Mouse (Mus musculus): ENCODE measurements around the gene Phospho1. TPM values are rescaled to one million over a fixed set of nuclear protein-coding genes. Genes with fewer than 3 reads are reported as not detected.

Phospho1 gene
- polyA plus RNA-seq, 1 experiment from 2014 or later, result 2.2 TPM

DNA sequence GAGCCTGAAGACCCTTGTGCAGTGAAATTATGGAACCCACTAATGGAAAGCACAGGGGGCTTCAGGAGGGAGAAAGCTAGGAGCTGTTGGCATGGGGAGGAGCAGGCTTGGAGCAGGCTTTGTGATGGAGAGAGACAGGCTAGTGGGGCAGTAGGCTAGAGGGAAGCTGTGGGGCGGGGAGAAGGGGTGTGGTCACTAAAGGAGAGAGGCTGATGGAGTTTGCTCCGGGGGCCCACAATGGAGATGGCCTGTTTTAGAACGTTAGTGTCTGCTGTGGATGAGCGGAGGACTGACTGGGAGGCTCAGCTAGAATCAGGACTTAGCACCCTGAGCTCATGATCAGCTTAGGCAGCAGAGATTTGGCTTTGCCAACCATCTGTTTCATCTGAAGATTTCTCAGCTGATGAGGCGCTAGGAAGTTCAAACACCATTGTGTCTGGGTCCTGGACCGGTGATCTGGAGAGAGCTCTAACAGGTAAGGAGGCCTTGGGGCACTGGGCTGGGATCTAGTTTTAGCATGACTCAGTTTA lies 19.2 kb downstream of the Phospho1 start:
- ATAC-seq (ENCODE audit: extremely low read depth, insufficient number of reproducible peaks, low FRiP score, low TSS enrichment), result no peak
- peak overlapping the region; percentile 48 for H3K9ac ChIP-seq
- peak overlapping the region; percentile 85 for H3K27ac ChIP-seq (replicated peaks)
- peaks cover 29% of the 10 kb centered on the region; the same call in 1 of the 2 replicates for H3K27me3 ChIP-seq (replicated peaks)
- H3K36me3 ChIP-seq, result no peaks in the 10 kb centered on the region
- peak overlapping the region; percentile 64 for H3K4me2 ChIP-seq
- H3K4me3 ChIP-seq, result peak overlapping the region; percentile 37
- H3K9me3 ChIP-seq, result no peaks in the 10 kb centered on the region
- peaks cover 16% of the 10 kb centered on the region for H3K4me1 ChIP-seq
- 41% methylated on average over 6 of the region's 6 CpGs for WGBS

DNA sequence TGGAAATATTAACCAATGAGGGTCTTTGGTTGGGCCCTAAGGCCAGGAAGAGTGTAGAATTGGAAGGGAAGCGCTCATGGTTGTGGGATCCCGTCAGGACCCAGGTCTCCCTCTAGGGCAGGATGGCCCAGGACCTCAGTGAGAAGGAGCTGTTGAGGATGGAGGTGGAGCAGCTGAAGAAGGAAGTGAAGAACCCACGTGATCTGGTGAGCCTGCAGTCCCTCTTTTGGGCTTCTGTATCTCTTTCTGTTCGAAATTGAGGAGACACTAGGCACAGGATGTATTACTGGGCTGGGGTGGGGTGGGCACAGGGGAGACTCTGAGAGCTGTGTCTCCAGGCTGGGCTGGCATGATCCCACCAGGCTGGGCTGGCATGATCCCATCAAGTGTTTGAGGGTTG lies 20.6 kb downstream of the Phospho1 start:
- H3K4me3 ChIP-seq, result peak overlapping the region; percentile 37; the same call in 1 of the 2 replicates
- 57% methylated on average over 4 of the region's 4 CpGs for WGBS
- ATAC-seq (ENCODE audit: extremely low read depth, insufficient number of reproducible peaks, low FRiP score, low TSS enrichment), result no peak
- H3K4me2 ChIP-seq, result peak overlapping the region; percentile 64
- H3K27ac ChIP-seq (replicated peaks), result no peak overlapping the region
- peaks cover 16% of the 10 kb centered on the region for H3K4me1 ChIP-seq
- no peaks in the 10 kb centered on the region for H3K9me3 ChIP-seq
- peaks cover 29% of the 10 kb centered on the region; the same call in 1 of the 2 replicates for H3K27me3 ChIP-seq (replicated peaks)
- no peak overlapping the region for H3K9ac ChIP-seq
- no peaks in the 10 kb centered on the region for H3K36me3 ChIP-seq

DNA sequence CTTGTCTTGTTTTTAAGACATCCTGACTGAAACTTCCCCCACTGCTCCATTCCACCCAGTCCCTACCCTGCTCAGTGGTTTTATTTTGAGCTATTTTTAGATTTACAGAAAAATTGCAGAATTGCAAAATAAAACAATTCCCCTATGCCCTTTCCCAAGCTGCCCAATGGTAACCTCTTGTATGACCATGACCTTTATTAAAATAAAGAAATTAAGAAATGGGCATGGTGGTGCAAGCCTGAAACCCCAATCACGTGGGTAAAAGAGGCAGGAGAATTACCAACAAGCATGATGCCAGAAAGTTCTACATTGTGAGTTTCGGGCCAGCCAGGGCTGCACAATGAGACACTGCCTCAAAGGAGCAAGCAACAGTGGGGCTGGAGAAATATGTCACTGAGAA lies 26.6 kb downstream of the Phospho1 start:
- H3K4me1 ChIP-seq, result no peaks in the 10 kb centered on the region
- no peak overlapping the region for H3K4me2 ChIP-seq
- 65% methylated on average over 2 of the region's 2 CpGs for WGBS
- H3K9ac ChIP-seq, result no peak overlapping the region
- no peak overlapping the region for H3K27ac ChIP-seq (replicated peaks)
- no peaks in the 10 kb centered on the region for H3K9me3 ChIP-seq
- no peaks in the 10 kb centered on the region for H3K36me3 ChIP-seq
- no peak for ATAC-seq (ENCODE audit: extremely low read depth, insufficient number of reproducible peaks, low FRiP score, low TSS enrichment)
- H3K27me3 ChIP-seq (replicated peaks), result peaks cover 2% of the 10 kb centered on the region; the same call in 1 of the 2 replicates
- H3K4me3 ChIP-seq, result no peak overlapping the region

DNA sequence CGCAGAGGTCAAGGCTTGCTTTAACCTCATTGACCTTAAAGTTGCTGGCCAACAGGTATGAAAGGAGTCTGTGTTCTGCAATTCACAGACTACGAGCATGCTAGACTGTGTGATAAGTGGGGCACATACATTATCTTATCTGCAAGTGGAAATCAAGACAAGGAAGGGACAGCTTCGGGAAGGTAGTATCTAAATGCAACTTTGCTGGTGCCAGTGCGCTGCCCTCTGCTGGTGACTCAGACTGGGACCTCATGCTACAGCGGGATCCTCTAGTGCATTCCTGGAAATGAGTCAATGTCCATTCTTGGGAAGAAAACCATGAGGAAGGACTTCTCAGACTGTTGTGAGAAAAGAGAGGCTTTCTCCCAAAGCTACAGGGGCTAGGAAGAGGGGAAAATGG lies 29.4 kb downstream of the Phospho1 start:
- no peak overlapping the region for H3K27ac ChIP-seq (replicated peaks)
- no peak overlapping the region for H3K4me2 ChIP-seq
- H3K27me3 ChIP-seq (replicated peaks), result peaks cover 2% of the 10 kb centered on the region; the same call in 1 of the 2 replicates
- H3K9me3 ChIP-seq, result no peaks in the 10 kb centered on the region
- H3K4me3 ChIP-seq, result no peak overlapping the region
- H3K4me1 ChIP-seq, result peaks cover 7% of the 10 kb centered on the region; the same call in 1 of the 2 replicates
- ATAC-seq (ENCODE audit: extremely low read depth, insufficient number of reproducible peaks, low FRiP score, low TSS enrichment), result no peak
- no peak overlapping the region for H3K9ac ChIP-seq
- H3K36me3 ChIP-seq, result no peaks in the 10 kb centered on the region
- WGBS, result 38% methylated on average over 5 of the region's 5 CpGs

DNA sequence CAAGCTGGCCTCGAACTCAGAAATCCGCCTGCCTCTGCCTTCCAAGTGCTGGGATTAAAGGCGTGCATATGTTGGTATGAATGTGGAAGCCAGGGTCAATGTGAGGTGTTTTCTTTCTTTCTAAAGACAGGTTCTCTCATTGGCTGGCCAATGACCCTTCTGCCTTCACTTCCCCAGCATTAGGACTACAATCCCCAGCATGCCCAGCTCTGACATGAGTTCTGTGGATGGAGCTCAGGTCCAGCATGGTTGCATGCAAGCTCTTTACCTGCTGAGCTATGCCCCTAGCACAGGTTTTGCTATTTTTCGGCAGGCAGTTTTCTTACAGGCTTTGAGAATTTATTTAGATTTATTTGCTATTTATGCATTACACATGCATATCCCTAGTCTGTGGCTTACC lies 33.0 kb downstream of the Phospho1 start:
- H3K9ac ChIP-seq, result peak overlapping the region; percentile 87; the same call in 1 of the 2 replicates
- H3K4me1 ChIP-seq, result peaks cover 15% of the 10 kb centered on the region
- H3K4me3 ChIP-seq, result no peak overlapping the region
- H3K36me3 ChIP-seq, result no peaks in the 10 kb centered on the region
- no peak overlapping the region for H3K27ac ChIP-seq (replicated peaks)
- no peaks in the 10 kb centered on the region for H3K27me3 ChIP-seq (replicated peaks)
- ATAC-seq (ENCODE audit: extremely low read depth, insufficient number of reproducible peaks, low FRiP score, low TSS enrichment), result no peak
- 80% methylated on average over 4 of the region's 4 CpGs for WGBS
- no peaks in the 10 kb centered on the region for H3K9me3 ChIP-seq
- peak overlapping the region; percentile 94; the same call in 1 of the 2 replicates for H3K4me2 ChIP-seq

DNA sequence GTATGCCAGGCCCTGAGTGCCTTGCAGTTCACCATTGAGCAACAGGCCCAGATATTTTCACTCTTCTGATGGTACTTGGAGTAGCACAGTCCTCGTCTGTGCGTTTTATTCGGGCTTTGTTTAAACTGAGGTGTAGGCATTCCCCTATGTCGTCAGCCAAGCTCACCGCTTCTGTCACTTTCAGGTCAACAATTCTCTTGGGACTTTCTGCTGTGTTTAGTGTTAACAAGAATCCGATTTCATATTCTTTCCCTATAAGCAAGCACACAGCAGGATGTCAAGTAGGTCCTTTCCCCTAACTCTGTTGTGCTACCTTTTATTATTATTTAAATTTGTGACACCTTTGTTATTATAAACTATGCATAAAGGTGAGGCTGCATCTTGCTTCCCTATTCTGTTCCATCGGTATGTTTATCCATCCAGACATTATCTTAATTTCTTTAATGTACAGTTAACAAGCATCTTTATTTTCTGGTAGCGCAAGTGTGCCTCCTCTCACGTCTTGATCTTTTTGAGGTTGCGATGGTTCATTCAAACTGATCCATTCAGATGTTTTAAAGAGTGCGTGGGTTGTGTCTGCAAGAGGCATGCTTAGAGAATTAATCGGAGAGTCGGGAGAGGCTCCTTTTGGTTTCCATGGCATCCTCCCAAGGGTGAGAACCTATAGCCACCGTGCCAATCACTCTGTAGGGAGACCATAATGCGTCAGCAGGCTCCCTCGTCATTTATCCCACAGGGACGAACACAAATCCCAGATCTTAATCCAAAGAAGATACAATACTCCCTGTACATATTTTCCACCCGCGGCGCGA lies 33.6 kb downstream of the Phospho1 start:
- Histone ChIP-seq H3K9me3 (no peaks in the 10 kb centered on the region), H3K36me3 (no peaks in the 10 kb centered on the region), H3K4me3 (peak overlapping the region; percentile 69), H3K27me3 (replicated peaks) (no peaks in the 10 kb centered on the region), H3K4me2 (peak overlapping the region; percentile 94), H3K27ac (replicated peaks) (peak overlapping the region; percentile 94), H3K4me1 (peaks cover 15% of the 10 kb centered on the region), H3K9ac (peak overlapping the region; percentile 87)
- 22% methylated on average over 21 of the region's 21 CpGs for WGBS
- no peak for ATAC-seq (ENCODE audit: extremely low read depth, insufficient number of reproducible peaks, low FRiP score, low TSS enrichment)

DNA sequence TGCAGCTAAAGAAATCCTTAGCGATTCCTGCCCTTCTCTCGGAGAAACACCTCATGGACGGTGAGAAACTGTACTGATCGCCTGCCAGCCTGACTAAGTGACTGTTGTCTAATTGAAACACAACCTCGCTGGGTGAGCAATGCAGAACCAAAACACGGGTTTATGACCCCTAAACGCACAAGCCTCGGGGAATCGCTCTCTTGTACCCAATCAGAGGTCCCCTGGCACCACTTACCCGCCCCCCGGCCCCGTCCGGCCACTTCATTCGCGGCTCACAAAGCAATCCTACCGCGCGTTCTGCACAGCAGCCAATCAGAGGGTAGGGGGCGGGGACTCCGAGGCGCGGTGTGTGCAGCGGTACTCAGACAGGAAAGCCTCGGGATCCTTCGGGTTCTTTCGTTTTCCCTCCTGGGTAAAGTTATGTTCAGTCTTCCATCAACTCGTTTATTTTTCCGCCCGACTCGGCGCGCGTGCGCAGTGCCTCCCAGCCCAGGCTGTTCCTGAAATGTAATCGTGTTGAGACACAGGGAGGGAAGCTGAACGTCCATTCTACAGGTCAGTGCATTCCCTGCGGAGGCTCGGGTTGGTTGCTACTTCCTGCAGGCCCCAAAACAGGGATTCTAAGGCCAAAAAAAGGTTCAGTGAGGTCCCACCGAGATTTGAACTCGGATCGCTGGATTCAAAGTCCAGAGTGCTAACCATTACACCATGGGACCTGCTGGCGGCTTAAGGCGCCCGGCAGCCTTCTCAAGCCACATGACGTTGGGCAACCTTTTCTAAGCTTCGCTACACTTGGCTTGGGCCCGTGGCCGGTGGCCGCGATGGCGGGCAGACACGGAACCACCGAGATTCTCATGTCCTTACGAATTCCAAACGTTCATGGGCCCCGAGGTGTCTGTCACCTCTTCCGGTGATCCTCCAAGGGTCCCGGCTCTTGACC lies 34.5 kb downstream of the Phospho1 start:
- Histone ChIP-seq H3K27ac (replicated peaks) (peak overlapping the region; percentile 94), H3K9ac (peak overlapping the region; percentile 87), H3K9me3 (no peaks in the 10 kb centered on the region), H3K4me1 (peaks cover 15% of the 10 kb centered on the region), H3K36me3 (no peaks in the 10 kb centered on the region), H3K27me3 (replicated peaks) (no peaks in the 10 kb centered on the region), H3K4me3 (peak overlapping the region; percentile 69), H3K4me2 (peak overlapping the region; percentile 94)
- under 1% methylated on average over 58 of the region's 58 CpGs for WGBS
- ATAC-seq (ENCODE audit: extremely low read depth, insufficient number of reproducible peaks, low FRiP score, low TSS enrichment), result peak; percentile 96

DNA sequence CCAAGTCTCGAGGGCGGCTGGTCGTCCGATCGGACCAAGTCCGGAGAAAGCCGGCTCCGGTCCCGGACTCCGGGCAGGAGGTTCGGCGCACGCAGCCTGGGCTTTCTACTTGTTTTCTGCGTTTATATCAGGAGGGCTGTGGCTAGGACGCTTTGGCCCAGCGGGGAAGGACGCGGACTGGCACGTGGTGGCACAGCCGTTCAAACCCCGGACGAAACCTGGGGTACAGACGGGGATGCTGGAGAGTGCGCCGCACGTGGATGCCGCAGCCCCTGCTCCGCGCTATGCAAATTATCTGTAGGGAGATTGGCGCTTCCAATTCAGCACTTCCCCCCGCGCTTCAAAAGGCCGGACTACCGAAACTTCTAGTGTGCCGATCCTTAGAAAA lies 35.2 kb downstream of the Phospho1 start:
- under 1% methylated on average over 35 of the region's 35 CpGs for WGBS
- peak overlapping the region; percentile 94 for H3K27ac ChIP-seq (replicated peaks)
- H3K4me1 ChIP-seq, result peaks cover 15% of the 10 kb centered on the region

DNA sequence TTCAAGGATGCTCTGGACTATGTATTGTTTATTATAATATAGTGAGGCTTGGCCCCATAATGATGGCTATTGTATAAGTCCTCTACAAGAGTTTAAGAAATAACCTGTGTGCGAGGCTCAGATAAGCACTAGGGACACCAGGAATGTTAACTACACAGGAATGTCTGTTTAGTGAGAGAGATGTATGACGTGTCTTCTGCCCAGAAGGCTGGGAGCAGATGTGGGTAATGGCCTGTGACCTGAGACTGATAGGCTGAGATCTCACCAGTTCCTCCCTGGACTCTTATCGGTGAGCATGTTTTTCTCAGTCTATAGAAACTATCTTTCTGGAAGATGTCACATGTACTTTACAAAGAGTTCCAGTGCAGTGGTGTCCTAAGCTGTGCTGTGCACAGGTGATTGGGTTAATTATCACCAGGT lies 35.8 kb downstream of the Phospho1 start:
- H3K27ac ChIP-seq (replicated peaks), result peak overlapping the region; percentile 94

More for the DNA sequence above, 35.2 kb downstream of the Phospho1 start:
- H3K4me3 ChIP-seq, result peak overlapping the region; percentile 69
- no peaks in the 10 kb centered on the region for H3K27me3 ChIP-seq (replicated peaks)
- H3K9ac ChIP-seq, result peak overlapping the region; percentile 87
- no peaks in the 10 kb centered on the region for H3K9me3 ChIP-seq
- H3K36me3 ChIP-seq, result no peaks in the 10 kb centered on the region
- peak overlapping the region; percentile 94 for H3K4me2 ChIP-seq
- ATAC-seq (ENCODE audit: extremely low read depth, insufficient number of reproducible peaks, low FRiP score, low TSS enrichment), result peak; percentile 47; the same call in 1 of the 2 replicates

DNA sequence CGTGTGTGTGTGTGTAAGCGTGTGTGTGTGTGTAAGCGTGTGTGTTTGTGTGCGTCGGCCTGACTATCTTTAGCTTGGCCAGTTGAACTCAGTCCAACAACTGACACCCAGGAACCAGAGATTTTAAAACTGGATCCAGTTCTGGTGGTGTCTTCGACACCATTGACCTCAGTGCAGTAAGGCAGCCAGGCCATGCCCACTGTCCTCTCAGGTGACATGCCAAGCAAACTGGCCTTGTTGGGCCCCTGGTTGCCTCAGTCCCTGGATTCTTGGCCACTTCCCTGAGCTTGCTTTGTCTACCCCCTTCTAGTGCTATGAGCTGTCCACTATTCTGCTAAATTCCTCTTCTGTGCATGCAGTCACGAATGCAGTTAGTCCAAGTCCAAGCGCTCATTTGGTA lies 37.1 kb downstream of the Phospho1 start:
- Histone ChIP-seq H3K4me2 (no peak overlapping the region), H3K36me3 (no peaks in the 10 kb centered on the region)

More for the DNA sequence above, 35.8 kb downstream of the Phospho1 start:
- Histone ChIP-seq H3K36me3 (no peaks in the 10 kb centered on the region), H3K4me3 (peak overlapping the region; percentile 69), H3K9ac (peak overlapping the region; percentile 87), H3K9me3 (no peaks in the 10 kb centered on the region), H3K4me1 (peaks cover 15% of the 10 kb centered on the region), H3K4me2 (peak overlapping the region; percentile 94), H3K27me3 (replicated peaks) (no peaks in the 10 kb centered on the region)
- WGBS, result 12% methylated on average over 3 of the region's 3 CpGs
- ATAC-seq (ENCODE audit: extremely low read depth, insufficient number of reproducible peaks, low FRiP score, low TSS enrichment), result no peak

DNA sequence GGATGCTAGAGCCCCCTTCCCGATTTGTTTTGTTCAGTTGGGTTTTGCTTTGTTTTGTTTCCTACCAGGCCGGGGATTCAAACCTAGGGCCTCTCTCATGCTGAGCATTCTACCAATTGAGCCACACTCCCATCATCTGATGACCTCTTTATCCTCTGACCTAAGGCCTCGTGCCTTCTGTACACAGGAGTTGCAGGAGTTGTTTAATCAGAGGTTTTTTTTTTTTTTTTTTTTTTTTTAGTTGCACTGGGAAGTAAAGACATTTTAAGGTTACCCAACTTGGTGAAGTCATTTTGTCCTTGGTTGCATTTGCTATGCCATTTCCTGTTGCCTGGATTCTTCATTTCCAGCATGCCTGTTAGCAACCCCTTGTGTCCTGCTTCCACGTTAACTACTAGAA lies 45.1 kb downstream of the Phospho1 start:
- H3K27me3 ChIP-seq (replicated peaks), result peaks cover 7% of the 10 kb centered on the region
- H3K9me3 ChIP-seq, result no peaks in the 10 kb centered on the region
- no peak overlapping the region for H3K27ac ChIP-seq (replicated peaks)
- WGBS, result 65% methylated on average over 4 of the region's 4 CpGs
- no peaks in the 10 kb centered on the region for H3K4me1 ChIP-seq
- no peaks in the 10 kb centered on the region for H3K36me3 ChIP-seq
- no peak overlapping the region for H3K4me3 ChIP-seq
- no peak overlapping the region for H3K4me2 ChIP-seq
- no peak for ATAC-seq (ENCODE audit: extremely low read depth, insufficient number of reproducible peaks, low FRiP score, low TSS enrichment)
- H3K9ac ChIP-seq, result no peak overlapping the region

More for the DNA sequence above, 37.1 kb downstream of the Phospho1 start:
- WGBS, result 83% methylated on average over 8 of the region's 8 CpGs
- Histone ChIP-seq H3K27ac (replicated peaks) (no peak overlapping the region), H3K27me3 (replicated peaks) (no peaks in the 10 kb centered on the region), H3K9me3 (no peaks in the 10 kb centered on the region), H3K4me3 (no peak overlapping the region), H3K9ac (no peak overlapping the region), H3K4me1 (peaks cover 15% of the 10 kb centered on the region)
- no peak for ATAC-seq (ENCODE audit: extremely low read depth, insufficient number of reproducible peaks, low FRiP score, low TSS enrichment)
